Mouse (Mus musculus) neural tube, embryonic 11.5 days (tissue): ENCODE measurements at regions not wholly inside any gene's neighbourhood (a gene's known extent, or its start where the extent isn't known, plus 50 kb on each side); places are given as distances from the start of the nearest gene placed in this dataset.

ENCODE experiments used
- ATAC-seq: fragments of 200-750 bp; cut with Nextera tagmentation; 2 replicates; pipeline ENCODE4 v1.8.0; 2017; ENCODE audit warnings: moderate number of reproducible peaks, mild to moderate bottlenecking, moderate TSS enrichment, moderate library complexity; ENCODE audit not compliant: insufficient read depth, low FRiP score, low TSS enrichment
- DNase-seq: peaks from one replicate; pipeline ENCODE4 v3.0.0-alpha.2; 2015; ENCODE audit warnings: low spot score
- H3K27ac ChIP-seq: fragments of 300-500 bp; sonication (generic); 2 replicates; pipeline ENCODE4 v1.5.1; 2014; ENCODE audit warnings: low read depth, mild to moderate bottlenecking, low read length
- H3K27me3 ChIP-seq: fragments of 300-500 bp; sonication (generic); 2 replicates; pipeline ENCODE4 v1.6.1; 2014; ENCODE audit warnings: mild to moderate bottlenecking, low read length, mixed read lengths; ENCODE audit not compliant: control insufficient read depth, insufficient read depth
- H3K36me3 ChIP-seq: fragments of 300-500 bp; sonication (generic); 2 replicates; pipeline ENCODE4 v1.6.1; 2014; ENCODE audit warnings: mild to moderate bottlenecking, low read length, moderate library complexity, mixed read lengths; ENCODE audit not compliant: control insufficient read depth, insufficient read depth
- H3K4me1 ChIP-seq: fragments of 300-500 bp; sonication (generic); 2 replicates; pipeline ENCODE4 v1.6.1; 2014; ENCODE audit warnings: low read length, mixed read lengths; ENCODE audit not compliant: control insufficient read depth, insufficient read depth
- H3K4me2 ChIP-seq: fragments of 300-500 bp; sonication (generic); 2 replicates; pipeline ENCODE4 v1.6.1; 2014; ENCODE audit warnings: low read depth, mild to moderate bottlenecking, moderate library complexity
- H3K4me3 ChIP-seq: fragments of 300-500 bp; sonication (generic); 2 replicates; pipeline ENCODE4 v1.5.1; 2014; ENCODE audit warnings: low read depth, low read length
- H3K9ac ChIP-seq: fragments of 300-500 bp; sonication (generic); 2 replicates; pipeline ENCODE4 v1.6.1; 2014; ENCODE audit warnings: mild to moderate bottlenecking, low read length
- H3K9me3 ChIP-seq: fragments of 300-500 bp; sonication (generic); 2 replicates; pipeline ENCODE4 v1.6.1; 2016; ENCODE audit warnings: low read length; ENCODE audit not compliant: control insufficient read depth
- WGBS: fragments of 180-500 bp; shearing (Covaris S2); extraction: QIAGEN DNeasy Blood & Tissue Kit; methylation state at CpG from one replicate; pipeline ENCODE4 v1.1.7; 2014; 5-methylcytosine and 5-hydroxymethylcytosine counted together

- ATAC-seq (no peak), DNase-seq (no peak)
- Histone ChIP-seq H3K9ac (no peak overlapping the region), H3K9me3 (no peaks in the 10 kb centered on the region), H3K4me3 (no peak overlapping the region), H3K27me3 (no peaks in the 10 kb centered on the region), H3K4me1 (no peaks in the 10 kb centered on the region), H3K27ac (no peak overlapping the region), H3K4me2 (no peak overlapping the region), H3K36me3 (no peaks in the 10 kb centered on the region)
Observed at GRCm38 (mm10) chr5:133776591-133776990, 322.9 kb upstream of the Castor2 start.

GRCm38 (mm10) chr5:133774116-133774515, 325.4 kb upstream of the Castor2 start:
- no peak overlapping the region for H3K4me2 ChIP-seq
- H3K9me3 ChIP-seq = no peaks in the 10 kb centered on the region
- no peak overlapping the region for H3K27ac ChIP-seq
- no peak for DNase-seq
- no peak for ATAC-seq
- no peaks in the 10 kb centered on the region for H3K4me1 ChIP-seq
- H3K27me3 ChIP-seq = no peaks in the 10 kb centered on the region
- no peak overlapping the region for H3K4me3 ChIP-seq
- H3K9ac ChIP-seq = no peak overlapping the region
- WGBS = 86% methylated on average over 3 of the region's 3 CpGs
- no peaks in the 10 kb centered on the region for H3K36me3 ChIP-seq

- Histone ChIP-seq H3K27ac (no peak overlapping the region), H3K27me3 (no peaks in the 10 kb centered on the region), H3K4me3 (no peak overlapping the region), H3K9ac (no peak overlapping the region), H3K4me2 (no peak overlapping the region), H3K4me1 (no peaks in the 10 kb centered on the region), H3K9me3 (no peaks in the 10 kb centered on the region), H3K36me3 (no peaks in the 10 kb centered on the region)
- no peak for DNase-seq
- ATAC-seq = no peak
- WGBS = 75% methylated on average over 2 of the region's 2 CpGs
Observed at GRCm38 (mm10) chr5:133768856-133769255, 330.7 kb upstream of the Castor2 start.

GRCm38 (mm10) chr5:133757817-133758216, 341.7 kb upstream of the Castor2 start:
- Histone ChIP-seq H3K4me2 (no peak overlapping the region), H3K4me1 (no peaks in the 10 kb centered on the region), H3K36me3 (no peaks in the 10 kb centered on the region), H3K9me3 (no peaks in the 10 kb centered on the region), H3K27ac (no peak overlapping the region), H3K4me3 (no peak overlapping the region), H3K9ac (no peak overlapping the region), H3K27me3 (no peaks in the 10 kb centered on the region)
- WGBS = 97% methylated on average over 2 of the region's 2 CpGs
- ATAC-seq (no peak), DNase-seq (no peak)

GRCm38 (mm10) chr5:133754180-133754579, 345.3 kb upstream of the Castor2 start:
- Histone ChIP-seq H3K4me1 (no peaks in the 10 kb centered on the region), H3K4me2 (no peak overlapping the region), H3K9ac (no peak overlapping the region), H3K9me3 (no peaks in the 10 kb centered on the region), H3K27ac (no peak overlapping the region), H3K27me3 (no peaks in the 10 kb centered on the region), H3K36me3 (no peaks in the 10 kb centered on the region), H3K4me3 (no peak overlapping the region)
- no peak for ATAC-seq
- 17% methylated on average over 7 of the region's 7 CpGs for WGBS
- DNase-seq = no peak

GRCm38 (mm10) chr5:133753461-133754160, 345.9 kb upstream of the Castor2 start:
- H3K4me3 ChIP-seq = no peak overlapping the region
- no peaks in the 10 kb centered on the region for H3K4me1 ChIP-seq
- H3K9ac ChIP-seq = no peak overlapping the region
- no peaks in the 10 kb centered on the region for H3K9me3 ChIP-seq
- H3K27me3 ChIP-seq = no peaks in the 10 kb centered on the region
- no peak overlapping the region for H3K27ac ChIP-seq
- no peaks in the 10 kb centered on the region for H3K36me3 ChIP-seq
- 29% methylated on average over 8 of the region's 8 CpGs for WGBS
- DNase-seq (no peak), ATAC-seq (no peak)
- H3K4me2 ChIP-seq = no peak overlapping the region

GRCm38 (mm10) chr5:133746960-133747359, 352.6 kb upstream of the Castor2 start:
- no peak overlapping the region for H3K9ac ChIP-seq
- no peaks in the 10 kb centered on the region for H3K27me3 ChIP-seq
- ATAC-seq (no peak), DNase-seq (no peak)
- no peaks in the 10 kb centered on the region for H3K36me3 ChIP-seq
- H3K27ac ChIP-seq = no peak overlapping the region
- H3K4me2 ChIP-seq = no peak overlapping the region
- H3K9me3 ChIP-seq = no peaks in the 10 kb centered on the region
- no peaks in the 10 kb centered on the region for H3K4me1 ChIP-seq
- H3K4me3 ChIP-seq = no peak overlapping the region
- WGBS = 76% methylated on average over 1 of the region's 1 CpGs

GRCm38 (mm10) chr5:133746411-133746810, 353.1 kb upstream of the Castor2 start:
- Histone ChIP-seq H3K9ac (no peak overlapping the region), H3K27ac (no peak overlapping the region), H3K4me1 (no peaks in the 10 kb centered on the region), H3K27me3 (no peaks in the 10 kb centered on the region), H3K4me2 (no peak overlapping the region), H3K9me3 (no peaks in the 10 kb centered on the region), H3K4me3 (no peak overlapping the region), H3K36me3 (no peaks in the 10 kb centered on the region)
- ATAC-seq = no peak
- no peak for DNase-seq
- 75% methylated on average over 10 of the region's 10 CpGs for WGBS

- H3K27me3 ChIP-seq = no peaks in the 10 kb centered on the region
- WGBS = 96% methylated on average over 3 of the region's 3 CpGs
- H3K9me3 ChIP-seq = no peaks in the 10 kb centered on the region
- no peak overlapping the region for H3K4me3 ChIP-seq
- no peak overlapping the region for H3K4me2 ChIP-seq
- no peak overlapping the region for H3K27ac ChIP-seq
- no peaks in the 10 kb centered on the region for H3K36me3 ChIP-seq
- no peaks in the 10 kb centered on the region for H3K4me1 ChIP-seq
- no peak for DNase-seq
- no peak for ATAC-seq
- H3K9ac ChIP-seq = no peak overlapping the region
Observed at GRCm38 (mm10) chr5:133744136-133744535, 355.4 kb upstream of the Castor2 start.
